Mouse (Mus musculus): ENCODE measurements around the gene Gtf3c5. TPM values are rescaled to one million over a fixed set of nuclear protein-coding genes. Genes with fewer than 3 reads are reported as not detected.

The Gtf3c5 gene
- polyA plus RNA-seq, 1 experiment, result 2.1 TPM

DNA sequence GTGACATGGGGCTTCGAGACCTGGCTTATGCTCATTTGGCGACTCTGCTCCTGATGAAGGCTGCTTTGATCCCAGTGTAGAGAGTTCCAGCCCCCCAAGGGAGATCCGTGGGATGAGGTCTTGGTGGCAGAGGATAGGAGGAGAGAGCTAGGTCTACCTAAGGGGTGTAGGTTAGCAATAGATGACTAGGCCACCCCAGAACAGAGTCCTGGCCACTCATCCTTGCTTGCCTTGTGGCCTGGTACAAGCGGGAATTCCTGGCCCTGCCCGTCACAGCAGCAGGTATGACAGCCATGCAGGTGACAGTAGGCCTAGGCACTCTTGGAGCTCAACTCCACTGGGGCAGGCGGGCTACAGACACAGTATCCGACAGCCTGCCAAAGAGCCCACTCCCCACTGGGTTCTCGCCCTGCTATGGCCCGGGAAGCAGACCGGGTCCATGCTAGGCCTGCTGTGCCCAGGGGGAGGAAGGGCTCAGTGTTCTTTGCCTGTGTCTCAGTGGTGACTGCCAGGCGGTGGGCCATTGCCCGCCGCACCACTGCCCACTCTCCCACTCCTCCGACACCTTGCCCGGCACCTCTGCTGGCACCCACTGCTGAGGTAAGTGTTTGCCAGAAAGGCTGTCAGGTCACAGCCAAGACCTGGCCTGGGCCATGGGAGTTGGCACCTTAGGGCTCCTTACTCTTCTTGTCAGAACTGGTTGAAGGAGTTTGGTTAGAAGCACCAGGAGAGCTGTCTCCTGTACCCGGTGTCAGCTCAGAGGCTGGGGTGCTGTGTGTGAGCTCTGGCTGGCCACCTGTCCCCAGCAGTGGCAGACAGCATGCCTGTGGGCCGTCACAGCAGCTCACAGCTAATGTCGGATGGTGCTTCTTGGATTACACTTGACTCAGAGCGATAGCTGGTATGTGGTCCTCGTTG is 55.9 kb downstream of the Gtf3c5 start:
- H3K36me3 ChIP-seq (ENCODE audit: control insufficient read depth), result no peaks in the 10 kb centered on the region
- no peaks in the 10 kb centered on the region for H3K9me3 ChIP-seq (ENCODE audit: control insufficient read depth, low read length)
- H3K4me1 ChIP-seq (ENCODE audit: control insufficient read depth), result peaks cover 14% of the 10 kb centered on the region
- no peak overlapping the region for H3K4me3 ChIP-seq (replicated peaks)
- no peaks in the 10 kb centered on the region; the same call in 1 of the 2 replicates for H3K27me3 ChIP-seq (ENCODE audit: control insufficient read depth)
- TF ChIP-seq TAL1 (IDR thresholded peaks at IDR 0.05; ENCODE audit: low read length) (no peak), GATA1 (IDR thresholded peaks at IDR 0.05; ENCODE audit: low read length) (no peak)

DNA sequence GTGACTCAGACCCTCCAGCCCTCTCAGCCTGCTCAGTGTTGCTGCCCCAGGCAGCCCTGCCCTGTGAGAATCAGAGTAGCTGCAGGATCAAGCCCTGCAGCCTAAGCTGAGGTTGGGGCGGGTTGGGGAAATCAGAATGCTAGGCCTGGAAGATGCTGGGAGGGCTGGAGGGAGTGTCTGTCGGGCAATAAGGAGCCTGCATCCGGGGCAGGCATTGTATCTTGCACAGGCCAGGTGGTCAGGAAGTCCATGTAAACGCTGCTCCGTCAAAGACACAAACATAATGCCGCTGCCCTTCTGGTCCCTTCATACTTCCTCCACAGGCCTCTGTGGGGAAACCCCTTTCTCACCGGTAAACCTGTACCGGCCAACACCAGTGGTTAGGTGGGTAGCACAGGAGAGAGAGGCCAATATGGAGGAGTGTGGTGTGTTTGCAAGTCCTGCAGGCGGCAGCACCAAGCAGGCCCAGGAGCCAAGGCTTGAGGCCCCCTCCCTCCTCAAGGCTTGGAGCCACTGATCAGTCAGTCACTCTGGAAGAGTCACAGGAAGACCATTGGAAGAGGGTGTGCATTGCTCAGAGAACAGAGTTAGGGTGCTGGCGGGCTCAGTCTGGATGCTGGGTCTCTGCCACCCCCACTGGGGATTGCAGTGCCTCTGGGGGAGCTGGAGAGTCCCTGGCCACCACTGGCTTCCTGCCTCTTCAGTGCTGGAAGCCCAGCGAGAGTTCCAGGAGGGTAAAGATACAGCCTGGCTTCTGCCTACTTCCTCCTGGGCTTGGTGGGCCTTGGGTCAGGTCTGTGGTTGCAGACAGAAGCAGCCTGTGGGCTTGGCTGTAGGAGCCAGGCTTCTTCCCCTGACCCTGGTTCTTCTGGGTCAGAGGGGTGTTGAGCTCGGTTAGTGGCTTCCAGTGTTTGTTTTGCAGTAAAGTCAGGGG is 57.3 kb downstream of the Gtf3c5 start:
- no peak overlapping the region for H3K4me3 ChIP-seq (replicated peaks)
- H3K27me3 ChIP-seq (ENCODE audit: control insufficient read depth), result no peaks in the 10 kb centered on the region
- no peak for TF ChIP-seq TAL1 (IDR thresholded peaks at IDR 0.05; ENCODE audit: low read length)
- no peaks in the 10 kb centered on the region for H3K9me3 ChIP-seq (ENCODE audit: control insufficient read depth, low read length)
- peaks cover 14% of the 10 kb centered on the region for H3K4me1 ChIP-seq (ENCODE audit: control insufficient read depth)
- no peaks in the 10 kb centered on the region for H3K36me3 ChIP-seq (ENCODE audit: control insufficient read depth)

DNA sequence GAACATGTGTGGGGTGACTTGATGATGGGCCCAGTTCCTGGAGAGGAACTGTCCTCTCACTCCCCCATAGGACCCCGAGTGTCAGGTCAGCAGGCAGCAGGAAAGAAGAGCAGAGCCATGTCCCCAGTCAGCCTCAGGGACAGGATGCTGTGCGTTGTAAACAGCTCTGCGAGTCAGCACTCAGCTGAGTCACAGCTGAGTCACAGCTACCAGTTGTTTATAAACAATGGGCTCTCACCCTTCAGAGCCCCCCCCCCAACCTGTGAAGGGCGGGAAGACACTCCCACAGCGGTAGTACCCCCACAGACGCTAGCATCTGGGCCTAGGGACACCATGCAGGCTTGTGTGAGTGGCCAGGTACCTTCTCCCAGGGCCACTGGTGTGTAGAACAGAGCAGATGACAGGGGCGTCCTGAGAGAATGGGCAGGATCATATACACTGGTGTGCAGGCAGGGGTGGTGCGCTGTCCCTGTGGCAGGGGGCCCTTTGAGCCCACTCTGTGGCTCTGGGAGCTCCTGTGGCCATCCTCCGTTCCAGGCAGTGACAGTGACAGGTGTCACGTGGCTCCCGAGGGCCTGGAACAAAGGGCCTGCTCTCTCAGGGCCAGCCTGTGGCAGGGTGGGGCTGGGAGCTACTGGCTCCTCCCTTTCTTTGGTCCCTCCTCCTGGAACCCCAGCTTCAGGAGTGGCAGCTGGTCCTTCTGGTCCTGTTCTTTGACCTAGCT is 58.2 kb downstream of the Gtf3c5 start:
- H3K4me3 ChIP-seq (replicated peaks), result no peak overlapping the region
- TF ChIP-seq TAL1 (IDR thresholded peaks at IDR 0.05; ENCODE audit: low read length), result no peak
- TF ChIP-seq GATA1 (IDR thresholded peaks at IDR 0.05; ENCODE audit: low read length), result no peak
- peaks cover 14% of the 10 kb centered on the region for H3K4me1 ChIP-seq (ENCODE audit: control insufficient read depth)
- H3K27me3 ChIP-seq (ENCODE audit: control insufficient read depth), result no peaks in the 10 kb centered on the region
- no peaks in the 10 kb centered on the region for H3K36me3 ChIP-seq (ENCODE audit: control insufficient read depth)
- H3K9me3 ChIP-seq (ENCODE audit: control insufficient read depth, low read length), result no peaks in the 10 kb centered on the region

GRCm38 (mm10) chr2:28524406-28524805 is 59.1 kb downstream of the Gtf3c5 start:
- Histone ChIP-seq H3K9me3 (ENCODE audit: control insufficient read depth, low read length) (no peaks in the 10 kb centered on the region), H3K36me3 (ENCODE audit: control insufficient read depth) (no peaks in the 10 kb centered on the region), H3K4me3 (replicated peaks) (no peak overlapping the region), H3K4me1 (ENCODE audit: control insufficient read depth) (peaks cover 14% of the 10 kb centered on the region), H3K27me3 (ENCODE audit: control insufficient read depth) (no peaks in the 10 kb centered on the region)
- TF ChIP-seq GATA1 (IDR thresholded peaks at IDR 0.05; ENCODE audit: low read length), result no peak
- TF ChIP-seq TAL1 (IDR thresholded peaks at IDR 0.05; ENCODE audit: low read length), result no peak

DNA sequence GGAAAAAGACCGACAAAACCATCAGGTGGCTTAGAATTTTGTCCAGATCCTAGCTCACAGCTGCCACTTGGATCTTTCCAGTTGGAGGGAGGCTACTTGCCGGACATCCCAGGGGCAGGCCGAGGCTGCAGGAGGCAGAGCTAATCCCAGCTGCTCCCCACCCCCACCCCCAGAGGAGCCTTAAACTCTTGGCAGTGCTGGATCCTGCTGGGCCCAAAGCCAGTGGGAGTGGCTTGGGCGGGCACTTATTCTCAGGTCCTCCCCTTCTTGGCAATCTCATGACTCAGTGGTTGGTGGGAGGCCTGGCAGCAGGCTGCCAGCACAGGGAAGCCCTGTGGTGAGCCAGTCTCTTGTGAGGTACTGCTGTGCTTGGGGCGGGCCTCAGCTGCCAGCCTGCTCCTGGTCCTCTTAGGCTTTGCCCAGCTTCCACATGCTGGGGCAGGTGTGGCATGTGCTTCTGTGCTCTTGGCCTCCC is 59.9 kb downstream of the Gtf3c5 start:
- TF ChIP-seq GATA1 (IDR thresholded peaks at IDR 0.05; ENCODE audit: low read length) (no peak), TAL1 (IDR thresholded peaks at IDR 0.05; ENCODE audit: low read length) (no peak)
- Histone ChIP-seq H3K27me3 (ENCODE audit: control insufficient read depth) (no peaks in the 10 kb centered on the region), H3K9me3 (ENCODE audit: control insufficient read depth, low read length) (no peaks in the 10 kb centered on the region), H3K36me3 (ENCODE audit: control insufficient read depth) (no peaks in the 10 kb centered on the region), H3K4me1 (ENCODE audit: control insufficient read depth) (peaks cover 14% of the 10 kb centered on the region), H3K4me3 (replicated peaks) (no peak overlapping the region)

GRCm38 (mm10) chr2:28522166-28522565 is 61.4 kb downstream of the Gtf3c5 start:
- no peaks in the 10 kb centered on the region for H3K27me3 ChIP-seq (ENCODE audit: control insufficient read depth)
- H3K4me1 ChIP-seq (ENCODE audit: control insufficient read depth), result peaks cover 14% of the 10 kb centered on the region
- H3K36me3 ChIP-seq (ENCODE audit: control insufficient read depth), result no peaks in the 10 kb centered on the region
- H3K9me3 ChIP-seq (ENCODE audit: control insufficient read depth, low read length), result no peaks in the 10 kb centered on the region
- TF ChIP-seq TAL1 (IDR thresholded peaks at IDR 0.05; ENCODE audit: low read length) (no peak), GATA1 (IDR thresholded peaks at IDR 0.05; ENCODE audit: low read length) (no peak)
- no peak overlapping the region for H3K4me3 ChIP-seq (replicated peaks)

DNA sequence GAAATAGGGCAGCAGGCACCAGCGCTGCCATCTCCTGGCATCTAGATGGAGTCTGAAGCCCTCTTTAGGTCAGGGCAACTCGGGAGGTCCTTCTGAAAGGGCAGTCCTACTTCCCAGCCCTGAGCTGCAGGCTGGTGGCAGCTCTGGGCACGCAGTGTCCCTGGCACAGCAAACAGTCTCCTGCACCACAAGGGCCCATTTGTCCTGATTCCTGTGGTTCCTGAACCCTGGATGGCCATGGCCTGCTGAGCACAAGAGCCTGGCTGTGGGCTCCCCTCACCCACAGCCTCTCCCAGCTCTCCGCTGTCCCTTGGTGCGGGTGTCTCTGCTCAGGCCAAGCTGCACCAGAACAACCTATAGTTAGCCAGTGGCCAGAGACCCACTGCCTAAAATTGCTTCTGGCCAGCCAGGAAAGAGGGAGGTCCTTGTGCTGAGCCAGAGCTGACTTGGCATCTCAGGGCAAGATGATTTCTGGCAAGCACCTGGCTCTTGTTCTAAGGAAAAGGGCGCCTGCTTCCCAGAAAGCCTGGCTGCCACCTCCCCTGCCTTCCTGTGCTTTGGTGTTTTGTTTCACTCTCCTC is 61.9 kb downstream of the Gtf3c5 start:
- Histone ChIP-seq H3K27me3 (ENCODE audit: control insufficient read depth) (no peaks in the 10 kb centered on the region), H3K36me3 (ENCODE audit: control insufficient read depth) (no peaks in the 10 kb centered on the region), H3K9me3 (ENCODE audit: control insufficient read depth, low read length) (no peaks in the 10 kb centered on the region), H3K4me1 (ENCODE audit: control insufficient read depth) (peaks cover 14% of the 10 kb centered on the region), H3K4me3 (replicated peaks) (no peak overlapping the region)
- TF ChIP-seq TAL1 (IDR thresholded peaks at IDR 0.05; ENCODE audit: low read length), result no peak
- TF ChIP-seq GATA1 (IDR thresholded peaks at IDR 0.05; ENCODE audit: low read length), result no peak

- Histone ChIP-seq H3K4me3 (replicated peaks) (no peak overlapping the region), H3K9me3 (ENCODE audit: control insufficient read depth, low read length) (no peaks in the 10 kb centered on the region), H3K4me1 (ENCODE audit: control insufficient read depth) (peaks cover 8% of the 10 kb centered on the region), H3K27me3 (ENCODE audit: control insufficient read depth) (no peaks in the 10 kb centered on the region), H3K36me3 (ENCODE audit: control insufficient read depth) (no peaks in the 10 kb centered on the region)
- TF ChIP-seq TAL1 (IDR thresholded peaks at IDR 0.05; ENCODE audit: low read length) (no peak), GATA1 (IDR thresholded peaks at IDR 0.05; ENCODE audit: low read length) (no peak)
Measured at GRCm38 (mm10) chr2:28520581-28520980, 63.0 kb downstream of the Gtf3c5 start.
